Mouse (Mus musculus) intestine, embryonic 14.5 days (tissue): ENCODE measurements around the gene Vpreb3. TPM values are rescaled to one million over a fixed set of nuclear protein-coding genes. Genes with fewer than 3 reads are reported as not detected.

ENCODE experiments used
- ATAC-seq: fragments of 200-750 bp; cut with Nextera tagmentation; replicated peaks from 2 replicates; pipeline ENCODE4 v1.8.0; 2017; ENCODE audit warnings: low read depth, moderate number of reproducible peaks, moderate TSS enrichment, moderate library complexity; ENCODE audit not compliant: low FRiP score, low TSS enrichment
- DNase-seq: peaks from one replicate; pipeline ENCODE4 v3.0.0-alpha.2; 2018; ENCODE audit warnings: low spot score
- H3K27ac ChIP-seq: fragments of 300-500 bp; sonication (generic); 2 replicates; pipeline ENCODE4 v1.5.1; 2014; ENCODE audit warnings: low read depth, mild to moderate bottlenecking, control low read depth
- H3K27me3 ChIP-seq: fragments of 300-500 bp; sonication (generic); replicated peaks from 2 replicates; pipeline ENCODE4 v1.6.1; 2014; ENCODE audit warnings: low read length, control low read depth; ENCODE audit not compliant: control insufficient read depth, insufficient read depth
- H3K36me3 ChIP-seq: fragments of 300-500 bp; sonication (generic); 2 replicates; pipeline ENCODE4 v1.6.1; 2014; ENCODE audit warnings: low read length, control low read depth; ENCODE audit not compliant: control insufficient read depth, insufficient read depth
- H3K4me1 ChIP-seq: fragments of 300-500 bp; sonication (generic); replicated peaks from 2 replicates; pipeline ENCODE4 v1.6.1; 2014; ENCODE audit warnings: low read length, control low read depth, mixed read lengths; ENCODE audit not compliant: control insufficient read depth, insufficient read depth
- H3K4me2 ChIP-seq: fragments of 300-500 bp; sonication (generic); 2 replicates; pipeline ENCODE4 v1.6.1; 2014; ENCODE audit warnings: low read length
- H3K4me3 ChIP-seq: fragments of 300-500 bp; sonication (generic); 2 replicates; pipeline ENCODE4 v1.5.1; 2014; ENCODE audit warnings: low read depth, low read length, control low read depth, mixed read lengths
- H3K9ac ChIP-seq: fragments of 300-500 bp; sonication (generic); 2 replicates; pipeline ENCODE4 v1.6.1; 2014; ENCODE audit warnings: mild to moderate bottlenecking, low read length
- H3K9me3 ChIP-seq: fragments of 300-500 bp; sonication (generic); 2 replicates; pipeline ENCODE4 v1.6.1; 2016; ENCODE audit warnings: low read length, control low read depth; ENCODE audit not compliant: control insufficient read depth
- WGBS: fragments of 180-500 bp; shearing (Covaris S2); extraction: QIAGEN DNeasy Blood & Tissue Kit; methylation state at CpG from one replicate; pipeline ENCODE4 v1.1.7; 2014; 5-methylcytosine and 5-hydroxymethylcytosine counted together
- polyA plus RNA-seq: library from polyadenylated mRNA; unstranded; fragments of >200 nt; fragmentation: Nextera tagmentation; extraction: Ambion mirVana; gene quantifications from 2 replicates; pipeline ENCODE4 v1.2.1, GENCODE M21; 2014

Vpreb3 gene
- polyA plus RNA-seq, 1 experiment from 2014 or later = not detected

- Histone ChIP-seq H3K4me1 (no peaks in the 10 kb centered on the region), H3K9ac (no peak overlapping the region), H3K4me3 (no peak overlapping the region), H3K27me3 (no peaks in the 10 kb centered on the region), H3K9me3 (no peaks in the 10 kb centered on the region), H3K27ac (no peak overlapping the region), H3K36me3 (no peaks in the 10 kb centered on the region), H3K4me2 (no peak overlapping the region)
- ATAC-seq (no peak), DNase-seq (no peak)
- WGBS = 28% methylated on average over 3 of the region's 3 CpGs
These were observed 53.5 kb downstream of the Vpreb3 start for GRCm38 (mm10) chr10:75996315-75996714.

Other genes starting within 250 kb of the Vpreb3 start
- 39.7 and 47.2 TPM in 2 replicates for gene Cabin1, start 178.7 kb upstream of the Vpreb3 start, polyA plus RNA-seq
- gene Ddt, start 169.6 kb upstream of the Vpreb3 start, polyA plus RNA-seq = 57.4 and 64.9 TPM in 2 replicates
- not detected in 2 replicates for gene Gm20441, start 162.1 kb upstream of the Vpreb3 start, polyA plus RNA-seq
- 28.0 and 28.7 TPM in 2 replicates for gene Gstt3, start 161.6 kb upstream of the Vpreb3 start, polyA plus RNA-seq
- 11.4 and 11.6 TPM in 2 replicates for gene Gstt1, start 144.5 kb upstream of the Vpreb3 start, polyA plus RNA-seq
- gene Gstt4, start 120.5 kb upstream of the Vpreb3 start, polyA plus RNA-seq = not detected in 2 replicates
- gene Gstt2, start 105.6 kb upstream of the Vpreb3 start, polyA plus RNA-seq = 39.6 and 41.3 TPM in 2 replicates
- gene Mif, start 82.8 kb upstream of the Vpreb3 start, polyA plus RNA-seq = 3,019 and 3,193 TPM in 2 replicates
- gene Derl3, start 49.6 kb upstream of the Vpreb3 start, polyA plus RNA-seq = 2.2 and 2.6 TPM in 2 replicates
- gene Smarcb1, start 21.4 kb upstream of the Vpreb3 start, polyA plus RNA-seq = 189 and 192 TPM in 2 replicates
- 82.3 and 123 TPM in 2 replicates for gene Chchd10, start 9.9 kb upstream of the Vpreb3 start, polyA plus RNA-seq
- 40.9 and 56.8 TPM in 2 replicates for gene Mmp11, start 6.6 kb upstream of the Vpreb3 start, polyA plus RNA-seq
- gene Gm867, start 2.4 kb upstream of the Vpreb3 start, polyA plus RNA-seq = not detected in 2 replicates
- gene Gm5134, start 11.5 kb downstream of the Vpreb3 start, polyA plus RNA-seq = not detected in 2 replicates
- gene Zfp280b, start 89.6 kb downstream of the Vpreb3 start, polyA plus RNA-seq = 25.2 and 26.7 TPM in 2 replicates
- not detected in 2 replicates for gene Slc5a4b, start 167.9 kb downstream of the Vpreb3 start, polyA plus RNA-seq
- gene Slc5a4a, start 204.4 kb downstream of the Vpreb3 start, polyA plus RNA-seq = 0.16 TPM in 1 of 2 replicates, not detected in the other